Mouse (Mus musculus): ENCODE data around the gene Spats2l. TPM values are rescaled to one million over a fixed set of nuclear protein-coding genes. Genes with fewer than 3 reads are reported as not detected.

Gene Spats2l
- polyA plus RNA-seq, 2 experiments, result 2.8 to 7.6 TPM

DNA sequence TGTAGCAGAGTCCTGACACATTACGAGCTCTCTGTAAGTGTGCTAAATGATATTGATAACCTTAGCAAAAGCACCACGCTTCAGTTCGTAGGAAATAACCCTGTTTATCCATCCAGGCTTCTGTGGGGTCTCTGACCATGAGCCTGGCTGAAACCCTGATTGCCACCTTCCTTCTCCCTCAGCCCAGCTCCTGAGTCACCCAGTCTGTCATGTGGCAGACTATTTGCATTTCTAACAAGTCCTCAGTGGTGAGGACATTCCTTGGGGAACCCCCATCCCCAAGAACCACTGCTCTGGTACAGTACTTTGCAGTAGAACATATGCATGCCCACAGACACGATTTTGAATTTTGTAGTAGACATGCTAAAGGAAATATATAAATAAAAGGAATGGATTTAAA is 75.1 kb downstream of the Spats2l start:
- Histone ChIP-seq H3K4me3 (ENCODE audit: insufficient read depth in 1 of 2, low read depth in 2 of 2, low read length in 2 of 2) (no peak overlapping the region), H3K4me2 (ENCODE audit: low read depth) (no peak overlapping the region), H3K9me3 (ENCODE audit: control insufficient read depth, low read length) (no peaks in the 10 kb centered on the region), H3K4me1 (replicated peaks; ENCODE audit: control insufficient read depth in 2 of 2, insufficient read depth in 2 of 2, low read length in 1 of 2) (peaks cover 0 to 2% of the 10 kb centered on the region in 2 experiments; a peak in 1 of 4 replicates), H3K27ac (no peak overlapping the region), H3K27me3 (ENCODE audit: control insufficient read depth, insufficient read depth, low read length) (no peaks in the 10 kb centered on the region), H3K36me3 (replicated peaks; ENCODE audit: control insufficient read depth, insufficient read depth, low read depth) (no peaks in the 10 kb centered on the region), H3K9ac (replicated peaks) (no peak overlapping the region)
- DNase-seq (ENCODE audit: low read depth in 3 of 3, low spot score in 3 of 3) (no peak), ATAC-seq (ENCODE audit: insufficient read depth) (no peak)
- TF ChIP-seq EP300 (IDR thresholded peaks at IDR 0.05; ENCODE audit: low read depth), result no peak
- TF ChIP-seq CTCF (IDR thresholded peaks at IDR 0.05; ENCODE audit: low read depth), result no peak
- 54% methylated on average over 4 of the region's 4 CpGs for WGBS (ENCODE audit: insufficient replicate concordance)

DNA sequence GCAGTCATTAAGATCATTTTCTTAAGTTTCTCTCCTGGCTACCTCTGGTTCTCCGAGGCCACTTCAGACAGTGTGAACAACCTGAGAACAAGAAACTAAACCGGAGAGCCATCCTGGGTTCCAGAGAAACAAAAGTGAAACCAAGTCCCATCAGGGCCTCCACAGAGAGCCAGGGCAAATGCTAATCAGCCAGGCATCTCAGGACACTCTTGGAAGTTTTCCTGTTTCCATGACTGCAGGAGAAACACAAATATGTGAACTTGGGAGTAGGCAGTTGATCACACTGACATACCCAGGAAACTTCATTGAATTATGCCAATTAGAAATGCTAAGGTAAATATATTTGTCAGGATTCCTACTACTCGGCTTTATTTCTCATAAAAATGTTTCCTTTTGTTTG is 76.0 kb downstream of the Spats2l start:
- H3K27me3 ChIP-seq (ENCODE audit: control insufficient read depth, insufficient read depth, low read length), result no peaks in the 10 kb centered on the region
- no peaks in the 10 kb centered on the region for H3K9me3 ChIP-seq (ENCODE audit: control insufficient read depth, low read length)
- H3K9ac ChIP-seq (replicated peaks), result no peak overlapping the region
- no peak overlapping the region for H3K4me3 ChIP-seq (ENCODE audit: insufficient read depth in 1 of 2, low read depth in 2 of 2, low read length in 2 of 2)
- H3K36me3 ChIP-seq (replicated peaks; ENCODE audit: control insufficient read depth, insufficient read depth, low read depth), result no peaks in the 10 kb centered on the region
- TF ChIP-seq CTCF (IDR thresholded peaks at IDR 0.05; ENCODE audit: low read depth), result no peak
- no peak for TF ChIP-seq EP300 (IDR thresholded peaks at IDR 0.05; ENCODE audit: low read depth)
- H3K4me1 ChIP-seq (replicated peaks; ENCODE audit: control insufficient read depth in 2 of 2, insufficient read depth in 2 of 2, low read length in 1 of 2), result peaks cover 0 to 2% of the 10 kb centered on the region in 2 experiments; a peak in 1 of 4 replicates
- H3K27ac ChIP-seq, result no peak overlapping the region
- WGBS (ENCODE audit: insufficient replicate concordance), result 49% methylated on average over 3 of the region's 3 CpGs
- H3K4me2 ChIP-seq (ENCODE audit: low read depth), result no peak overlapping the region
- DNase-seq (ENCODE audit: low read depth in 3 of 3, low spot score in 3 of 3) (no peak), ATAC-seq (ENCODE audit: insufficient read depth) (no peak)

DNA sequence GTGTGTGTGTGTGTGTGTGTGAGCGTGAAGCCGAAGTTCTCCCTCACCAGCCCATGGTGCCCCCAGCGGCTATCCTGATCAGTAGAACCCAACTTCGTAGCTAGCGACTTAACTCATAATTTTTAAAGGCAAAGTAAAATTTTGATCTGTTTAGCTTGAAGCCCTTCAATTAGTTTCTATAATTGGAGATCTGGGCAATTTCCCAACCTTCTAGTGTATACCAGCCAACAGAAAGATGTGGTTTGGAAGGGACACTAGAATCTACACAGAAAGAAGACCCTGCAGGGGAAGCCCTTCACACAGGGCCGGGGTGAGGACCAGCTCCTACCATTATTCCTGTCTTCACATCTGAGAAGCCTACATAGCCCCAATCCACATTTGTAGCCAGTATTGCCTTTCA is 77.9 kb downstream of the Spats2l start:
- H3K27me3 ChIP-seq (ENCODE audit: control insufficient read depth, insufficient read depth, low read length), result no peaks in the 10 kb centered on the region
- no peak overlapping the region for H3K9ac ChIP-seq (replicated peaks)
- ATAC-seq (ENCODE audit: insufficient read depth) (no peak), DNase-seq (ENCODE audit: low read depth in 3 of 3, low spot score in 3 of 3) (no peak)
- H3K4me2 ChIP-seq (ENCODE audit: low read depth), result no peak overlapping the region
- H3K4me3 ChIP-seq (ENCODE audit: insufficient read depth in 1 of 2, low read depth in 2 of 2, low read length in 2 of 2), result no peak overlapping the region
- no peak overlapping the region for H3K27ac ChIP-seq
- TF ChIP-seq CTCF (IDR thresholded peaks at IDR 0.05; ENCODE audit: low read depth) (no peak), EP300 (IDR thresholded peaks at IDR 0.05; ENCODE audit: low read depth) (no peak)
- WGBS (ENCODE audit: insufficient replicate concordance), result 78% methylated on average over 6 of the region's 6 CpGs
- H3K9me3 ChIP-seq (ENCODE audit: control insufficient read depth, low read length), result no peaks in the 10 kb centered on the region
- H3K4me1 ChIP-seq (replicated peaks; ENCODE audit: control insufficient read depth in 2 of 2, insufficient read depth in 2 of 2, low read length in 1 of 2), result no peaks in the 10 kb centered on the region
- no peaks in the 10 kb centered on the region for H3K36me3 ChIP-seq (replicated peaks; ENCODE audit: control insufficient read depth, insufficient read depth, low read depth)

DNA sequence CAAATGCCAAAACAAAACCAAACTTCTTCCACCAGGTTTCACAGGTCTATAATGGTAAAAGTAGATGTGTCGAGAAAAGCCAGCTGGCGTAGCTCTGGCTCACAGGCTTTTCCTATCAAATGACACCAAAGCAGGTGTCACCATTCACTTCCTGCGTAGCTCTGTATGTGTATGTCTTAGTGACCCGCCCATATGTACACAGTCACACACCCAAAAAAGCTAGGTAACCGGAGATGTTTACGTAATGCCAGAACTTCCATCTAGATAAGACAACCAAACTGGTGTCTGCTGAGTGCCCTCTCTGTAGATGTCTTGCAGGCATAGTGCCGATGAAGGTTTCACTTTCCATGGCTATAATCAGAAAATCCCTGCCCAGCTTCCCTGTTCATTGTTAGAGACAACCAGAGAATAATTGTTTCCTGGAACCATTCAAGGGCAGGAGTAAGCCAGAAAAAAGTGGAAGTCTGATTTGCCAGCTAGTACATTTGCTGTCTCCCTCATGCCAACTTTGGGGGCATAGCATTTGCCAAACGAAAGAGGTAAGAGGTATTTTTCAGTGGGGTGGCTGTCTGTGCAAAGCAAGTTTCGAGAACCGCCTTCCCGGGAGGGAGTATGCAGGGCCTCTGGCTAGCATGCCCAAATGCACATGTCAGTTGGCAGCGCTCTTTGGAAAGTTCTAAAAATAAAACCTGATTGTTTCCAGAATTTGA is 78.8 kb downstream of the Spats2l start:
- Histone ChIP-seq H3K27ac (no peak overlapping the region), H3K4me3 (ENCODE audit: insufficient read depth in 1 of 2, low read depth in 2 of 2, low read length in 2 of 2) (no peak overlapping the region), H3K27me3 (ENCODE audit: control insufficient read depth, insufficient read depth, low read length) (no peaks in the 10 kb centered on the region), H3K4me1 (replicated peaks; ENCODE audit: control insufficient read depth in 2 of 2, insufficient read depth in 2 of 2, low read length in 1 of 2) (no peaks in the 10 kb centered on the region), H3K4me2 (ENCODE audit: low read depth) (no peak overlapping the region), H3K36me3 (replicated peaks; ENCODE audit: control insufficient read depth, insufficient read depth, low read depth) (no peaks in the 10 kb centered on the region), H3K9me3 (ENCODE audit: control insufficient read depth, low read length) (no peaks in the 10 kb centered on the region), H3K9ac (replicated peaks) (no peak overlapping the region)
- DNase-seq (ENCODE audit: low read depth in 3 of 3, low spot score in 3 of 3), result no peak
- no peak for TF ChIP-seq EP300 (IDR thresholded peaks at IDR 0.05; ENCODE audit: low read depth)
- no peak for TF ChIP-seq CTCF (IDR thresholded peaks at IDR 0.05; ENCODE audit: low read depth)
- 57% methylated on average over 12 of the region's 12 CpGs for WGBS (ENCODE audit: insufficient replicate concordance)
- ATAC-seq (ENCODE audit: insufficient read depth), result no peak

DNA sequence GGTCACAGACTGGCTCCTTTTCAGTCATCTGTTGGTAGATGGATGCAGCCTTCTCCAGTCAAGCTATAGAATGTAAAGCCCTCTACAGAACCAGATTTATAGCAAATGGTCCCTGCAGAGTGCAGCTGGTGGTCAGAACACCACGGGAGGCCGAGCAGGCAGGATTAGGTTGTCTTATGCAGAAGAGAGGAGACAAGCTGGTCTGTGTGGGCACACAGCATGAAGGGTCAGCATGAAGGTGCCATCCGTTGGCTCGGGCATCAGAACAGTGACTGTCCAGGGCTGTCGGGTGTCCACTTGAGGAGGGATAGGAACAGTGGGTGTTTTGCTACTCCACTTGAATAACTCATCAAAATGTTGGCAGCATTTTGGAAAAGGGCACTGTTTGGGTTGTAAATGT is 83.8 kb downstream of the Spats2l start:
- H3K9ac ChIP-seq (replicated peaks), result no peak overlapping the region
- no peak overlapping the region for H3K4me2 ChIP-seq (ENCODE audit: low read depth)
- no peaks in the 10 kb centered on the region for H3K27me3 ChIP-seq (ENCODE audit: control insufficient read depth, insufficient read depth, low read length)
- TF ChIP-seq EP300 (IDR thresholded peaks at IDR 0.05; ENCODE audit: low read depth) (no peak), CTCF (IDR thresholded peaks at IDR 0.05; ENCODE audit: low read depth) (no peak)
- 54% methylated on average over 5 of the region's 5 CpGs for WGBS (ENCODE audit: insufficient replicate concordance)
- no peaks in the 10 kb centered on the region for H3K36me3 ChIP-seq (replicated peaks; ENCODE audit: control insufficient read depth, insufficient read depth, low read depth)
- DNase-seq (ENCODE audit: low read depth in 3 of 3, low spot score in 3 of 3), result no peak
- H3K27ac ChIP-seq, result no peak overlapping the region
- no peaks in the 10 kb centered on the region for H3K9me3 ChIP-seq (ENCODE audit: control insufficient read depth, low read length)
- H3K4me3 ChIP-seq (ENCODE audit: insufficient read depth in 1 of 2, low read depth in 2 of 2, low read length in 2 of 2), result no peak overlapping the region
- ATAC-seq (ENCODE audit: insufficient read depth), result no peak
- H3K4me1 ChIP-seq (replicated peaks; ENCODE audit: control insufficient read depth in 2 of 2, insufficient read depth in 2 of 2, low read length in 1 of 2), result no peaks in the 10 kb centered on the region

All from liver, embryonic 14.5 days (tissue).